Mouse (Mus musculus) testis, postnatal 10 days (tissue): Measurements from ENCODE around the gene Frmd4a.

Source experiments
- DNase-seq: peaks from one replicate; pipeline ENCODE4 v3.0.0; 2021; ENCODE audit warnings: low spot score

Frmd4a gene

DNA sequence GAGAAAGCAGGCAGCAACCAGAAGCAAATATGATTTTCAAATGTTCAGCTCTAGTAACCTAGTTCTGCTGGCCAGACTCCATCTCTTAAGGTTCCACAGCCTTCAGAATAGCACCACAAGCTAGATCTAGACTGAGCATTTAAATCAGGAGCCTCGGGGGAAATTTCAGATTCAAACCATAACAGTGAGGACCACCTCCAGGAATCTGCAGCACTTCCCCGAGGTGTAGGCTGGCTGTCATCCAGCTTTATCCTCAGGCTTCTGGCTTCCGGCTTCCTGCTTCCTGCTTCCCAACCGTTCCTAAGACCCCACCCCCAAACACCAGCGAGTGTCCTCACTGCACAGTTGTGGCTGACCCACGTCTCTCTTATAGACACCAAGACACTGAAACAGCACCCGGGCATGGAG is 374.2 kb downstream of the Frmd4a start:
- no peak for DNase-seq

DNA sequence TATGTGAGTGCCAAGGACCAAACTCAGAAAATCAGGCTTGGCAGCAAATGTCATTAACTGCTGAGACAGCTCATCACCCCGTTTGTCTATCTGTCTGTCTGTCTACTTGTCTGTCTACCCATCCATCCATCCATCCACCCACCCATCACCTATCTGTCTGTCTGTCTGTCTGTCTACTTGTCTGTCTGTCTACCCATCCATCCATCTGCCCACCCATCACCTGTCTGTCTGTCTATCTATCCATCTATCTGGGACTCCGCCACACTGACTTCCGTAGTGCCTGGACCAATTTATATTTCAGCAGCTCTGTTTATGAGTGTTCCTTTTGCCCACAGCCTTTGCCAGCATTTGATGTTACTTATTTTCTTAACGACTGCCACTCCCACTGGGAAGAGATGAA is 375.5 kb downstream of the Frmd4a start:
- no peak for DNase-seq

DNA sequence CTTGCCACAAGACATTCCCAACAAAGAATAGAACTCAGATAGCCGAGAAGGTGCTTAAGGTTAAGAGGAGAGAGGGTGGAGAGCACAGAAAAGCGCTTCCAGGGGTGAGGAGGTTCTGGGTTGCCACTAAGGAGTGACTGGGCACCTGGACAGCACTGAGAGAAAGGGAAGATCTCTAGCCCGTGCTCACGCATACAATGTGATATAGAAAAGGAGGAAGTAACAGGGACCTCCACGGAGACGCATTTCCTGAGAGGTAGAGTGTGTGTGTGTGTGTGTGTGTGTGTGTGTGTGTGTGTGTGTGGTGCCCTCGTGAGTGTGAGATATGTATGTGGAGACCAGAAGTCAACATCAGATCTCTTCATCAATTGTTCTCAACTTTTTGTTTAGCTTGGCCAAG is 377.1 kb downstream of the Frmd4a start:
- no peak for DNase-seq

DNA sequence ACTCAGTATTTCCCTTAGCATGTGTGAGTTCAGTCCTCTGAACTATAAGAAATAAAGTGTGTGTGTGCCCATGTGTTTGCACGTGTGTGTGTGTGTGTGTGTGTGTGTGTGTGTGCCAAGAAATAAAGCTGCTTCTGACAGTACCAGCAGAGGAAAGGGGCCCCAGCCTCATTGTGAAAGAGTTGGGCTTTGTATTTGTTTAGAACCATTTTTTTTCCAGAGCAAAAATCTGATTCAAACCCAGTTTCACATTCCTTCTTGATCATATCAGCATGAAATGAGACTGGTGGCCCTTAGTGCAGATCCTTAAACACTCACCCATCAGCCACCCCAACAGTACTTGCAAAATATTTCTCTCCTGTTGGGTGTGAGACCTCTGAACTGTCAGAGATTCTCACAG is 382.2 kb downstream of the Frmd4a start:
- DNase-seq: no peak

DNA sequence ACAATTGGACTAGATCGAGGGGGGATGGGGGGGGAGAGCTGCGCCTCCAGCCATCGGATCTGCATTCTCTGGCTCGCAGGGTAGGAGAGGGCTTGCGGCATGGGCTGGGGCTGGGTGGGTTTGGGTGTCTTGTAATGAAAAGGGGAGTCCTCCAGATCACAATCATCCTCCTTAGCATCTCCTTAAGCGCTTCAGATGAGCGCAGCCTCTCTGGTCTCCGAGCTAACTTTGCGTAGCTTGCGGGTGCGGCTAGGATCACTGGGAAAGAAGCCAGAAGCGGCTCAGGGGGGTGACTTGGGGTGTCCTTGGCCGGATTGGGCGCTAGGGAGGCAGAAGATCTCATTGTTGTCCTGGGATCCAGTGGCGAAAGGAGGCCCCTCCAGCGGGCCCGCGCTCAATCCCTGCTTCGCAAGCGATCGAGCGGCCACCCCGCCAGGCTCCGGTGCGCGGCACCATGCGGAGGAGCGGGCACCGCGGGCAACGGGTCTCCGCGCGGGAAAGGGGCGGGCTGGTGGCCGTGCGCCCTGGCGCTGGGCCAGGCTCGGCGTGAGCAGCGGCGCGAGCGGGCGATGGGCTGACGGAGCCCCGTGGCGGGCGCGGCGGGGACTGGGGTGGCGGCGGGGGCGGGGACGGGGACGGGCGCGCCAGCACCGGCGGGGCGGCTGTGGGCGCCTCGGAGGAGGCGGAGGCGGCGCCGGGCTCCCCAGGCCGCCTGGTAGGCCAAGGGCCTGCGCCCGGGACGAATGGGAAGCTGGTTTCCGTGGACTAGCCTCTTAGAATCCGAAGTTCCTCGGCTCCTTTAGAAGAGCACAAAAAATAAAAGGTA is 383.5 kb downstream of the Frmd4a start:
- DNase-seq: peak; percentile 76

DNA sequence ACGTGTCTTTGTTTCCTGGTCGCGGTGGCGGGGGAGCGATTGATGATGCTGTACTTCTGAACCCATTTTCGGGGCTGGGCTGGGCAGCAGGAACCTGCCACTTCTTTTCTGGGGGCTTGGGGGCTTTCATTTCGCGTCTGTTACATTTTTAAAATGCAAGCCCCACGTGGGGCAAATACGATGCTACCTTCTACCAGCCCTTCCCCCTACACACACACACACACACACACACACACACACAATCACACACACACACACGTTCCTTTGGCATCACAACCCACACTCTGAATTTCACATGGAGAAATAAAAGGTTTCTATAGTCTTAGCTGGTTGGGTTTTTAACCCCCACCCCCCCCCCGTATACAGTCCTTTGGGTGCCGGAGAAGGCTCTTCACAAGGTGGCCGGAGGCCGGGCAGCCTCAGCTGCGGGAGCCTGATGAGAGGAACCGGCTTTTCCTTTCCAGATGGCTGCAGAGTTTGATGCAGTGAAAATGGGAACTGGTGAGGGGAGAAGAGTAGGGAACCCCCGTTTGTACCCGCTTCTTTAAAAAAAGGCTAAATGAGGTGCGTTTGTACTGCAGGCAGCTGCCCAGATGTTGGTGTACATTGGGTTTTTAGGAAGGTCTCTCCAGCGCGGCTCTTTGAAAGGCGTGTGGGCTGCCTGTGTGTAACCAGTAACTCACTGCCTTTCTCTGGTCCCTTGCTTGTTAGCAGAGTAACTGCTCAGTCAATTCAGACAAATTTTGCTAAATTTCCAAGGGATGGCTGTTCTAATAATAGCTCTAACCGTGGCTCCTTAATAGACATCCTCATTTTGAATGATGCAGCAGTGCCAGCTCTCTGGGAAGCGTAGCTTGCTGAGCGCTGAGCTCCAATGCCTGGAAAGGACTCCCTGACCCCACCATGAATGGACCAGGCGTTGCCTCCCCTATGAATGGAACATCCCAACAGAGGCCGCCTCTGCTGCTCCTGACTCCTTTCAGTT is 384.4 kb downstream of the Frmd4a start:
- peak; percentile 54 for DNase-seq

DNA sequence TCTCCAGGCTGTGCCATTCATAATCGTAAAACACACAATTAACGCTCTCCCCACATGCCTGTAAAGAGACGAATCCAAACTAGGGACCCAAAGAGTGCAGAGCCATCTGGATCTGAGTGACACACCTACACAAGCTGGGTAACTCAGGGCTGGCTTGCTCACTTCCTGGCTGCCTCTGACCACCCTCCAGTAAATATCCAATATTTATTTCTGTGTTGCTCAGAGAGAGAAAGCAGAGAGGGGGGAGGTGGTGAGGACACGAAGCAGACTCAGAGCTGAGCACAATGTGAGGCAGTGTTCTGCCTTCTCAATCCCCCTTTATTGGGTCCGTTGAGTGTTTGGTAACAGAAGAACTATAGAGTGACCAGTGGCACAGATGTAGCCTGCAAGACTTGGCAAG is 389.5 kb downstream of the Frmd4a start:
- no peak for DNase-seq

DNA sequence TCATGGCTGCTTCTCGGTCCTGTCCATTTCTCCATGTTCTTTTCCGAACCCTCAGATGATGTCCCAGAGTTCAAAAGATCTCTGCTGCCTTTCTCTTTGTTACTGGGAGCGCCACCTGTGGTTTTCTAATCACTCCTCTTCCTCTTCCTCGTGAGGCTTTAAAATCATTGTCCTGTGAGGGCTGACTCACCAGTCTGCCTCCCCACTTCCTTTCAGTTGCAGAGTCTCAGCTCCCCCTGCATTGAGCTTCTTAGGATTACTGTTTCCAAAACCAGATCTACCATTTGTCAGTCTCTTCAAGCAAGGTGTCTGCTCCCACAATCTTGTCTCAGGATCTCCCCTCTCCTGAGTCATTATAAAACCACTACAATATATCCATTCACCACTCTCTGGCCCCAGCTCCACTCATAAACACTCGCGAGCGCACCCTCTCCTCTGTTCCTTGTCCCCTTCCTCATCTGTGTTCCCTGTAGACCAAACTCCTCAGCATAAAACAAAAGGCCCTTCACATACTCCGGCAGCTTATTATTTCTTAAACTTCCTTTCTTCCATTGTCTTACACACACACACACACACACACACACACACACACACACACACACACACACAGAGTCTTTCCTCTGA is 392.4 kb downstream of the Frmd4a start:
- no peak for DNase-seq

DNA sequence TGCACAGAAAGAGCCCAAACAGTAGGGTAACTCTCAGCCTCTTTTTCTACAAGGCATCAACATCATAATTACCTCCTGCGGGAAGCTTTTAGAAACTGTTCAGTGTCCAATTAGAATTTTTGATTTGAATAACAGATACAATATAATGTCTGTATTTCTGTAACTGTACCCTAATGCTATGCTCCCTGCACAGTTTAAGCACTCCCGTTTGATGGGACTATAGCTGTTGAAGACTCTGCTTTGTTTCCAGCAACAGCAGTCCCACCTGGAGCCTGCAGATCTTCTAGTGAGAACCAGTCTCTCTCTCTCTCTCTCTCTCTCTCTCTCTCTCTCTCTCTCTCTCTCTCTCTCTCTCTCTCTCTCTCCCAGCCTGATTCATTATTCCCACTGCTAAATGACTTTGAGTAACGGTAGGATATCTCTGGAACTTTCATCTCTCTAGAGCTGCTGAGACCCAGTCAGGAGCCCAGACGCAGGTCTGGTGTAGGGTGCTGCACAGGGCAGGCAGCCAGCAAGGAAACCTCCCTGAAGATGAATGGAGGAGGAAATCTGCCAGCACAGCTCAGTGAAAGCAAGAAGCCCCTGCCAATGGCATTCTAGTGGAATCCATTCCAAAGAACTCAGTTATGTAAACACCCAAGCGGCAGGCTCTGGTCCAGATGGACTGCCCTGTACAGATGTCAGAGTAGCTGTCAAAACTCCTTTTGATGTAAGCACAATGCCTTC is 395.5 kb downstream of the Frmd4a start:
- DNase-seq: no peak

DNA sequence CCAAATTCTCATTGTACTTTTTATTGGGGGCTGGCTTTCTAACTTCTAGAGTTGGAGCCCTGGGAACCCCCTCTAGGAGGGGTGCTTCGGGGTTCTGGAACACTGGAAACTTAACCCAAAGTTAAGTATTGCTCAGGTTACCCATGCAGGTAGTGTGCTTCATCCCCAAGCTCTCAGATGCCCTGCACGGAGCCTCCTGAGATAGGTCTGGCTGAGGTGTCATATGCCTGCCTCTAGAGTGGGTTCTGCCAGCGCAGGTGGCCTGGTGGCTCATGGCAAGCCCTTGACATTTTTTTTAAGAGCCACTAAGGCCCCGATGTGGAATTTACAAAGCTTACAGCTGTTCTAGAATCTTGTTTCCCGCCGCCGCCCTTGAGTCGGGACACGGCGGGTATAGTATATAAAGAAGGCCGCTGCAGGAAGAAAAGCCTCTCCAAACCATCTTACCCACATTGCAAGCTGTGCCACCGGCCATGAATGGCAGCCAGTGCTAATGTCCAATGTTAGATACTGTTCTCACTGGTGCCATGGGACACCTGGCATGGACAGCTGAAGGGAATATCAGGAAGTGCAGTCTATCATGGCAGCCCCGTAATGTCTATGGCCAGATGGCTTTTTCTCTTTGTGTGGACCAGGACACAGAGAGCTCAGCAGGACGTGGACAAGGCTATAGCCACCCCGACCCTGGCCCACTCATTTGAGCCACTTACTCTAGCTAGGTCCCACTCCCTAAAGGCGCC is 396.2 kb downstream of the Frmd4a start:
- no peak for DNase-seq

DNA sequence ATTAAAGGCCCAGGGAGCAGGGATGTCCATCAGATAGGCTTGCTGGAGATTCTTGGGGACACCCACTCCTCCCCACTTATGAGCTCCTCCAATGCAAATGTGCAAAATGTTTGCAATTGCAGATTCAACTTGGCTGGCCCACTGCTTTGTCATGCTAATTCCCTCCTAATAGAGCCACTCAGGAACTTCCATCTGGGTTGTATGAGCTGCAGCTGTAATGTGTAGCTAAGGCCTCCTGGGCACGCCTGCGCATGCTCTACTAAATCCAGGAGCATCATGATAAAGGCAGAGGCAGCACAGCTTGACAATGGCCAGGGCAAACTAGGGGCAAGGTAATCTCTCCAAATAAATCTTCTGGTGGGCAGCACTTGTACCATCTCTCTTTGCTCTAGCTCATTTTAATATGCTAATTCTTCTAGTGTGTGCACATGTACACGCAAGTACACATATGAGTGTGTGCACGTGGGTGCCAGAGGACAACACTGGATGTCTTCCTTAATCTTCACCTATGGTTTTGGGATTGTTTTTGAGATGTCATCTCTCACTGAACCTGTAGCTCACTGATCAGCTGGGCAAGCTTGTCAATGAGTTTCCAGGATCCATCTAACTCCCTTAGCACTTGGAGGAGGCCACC is 403.3 kb downstream of the Frmd4a start:
- no peak for DNase-seq

DNA sequence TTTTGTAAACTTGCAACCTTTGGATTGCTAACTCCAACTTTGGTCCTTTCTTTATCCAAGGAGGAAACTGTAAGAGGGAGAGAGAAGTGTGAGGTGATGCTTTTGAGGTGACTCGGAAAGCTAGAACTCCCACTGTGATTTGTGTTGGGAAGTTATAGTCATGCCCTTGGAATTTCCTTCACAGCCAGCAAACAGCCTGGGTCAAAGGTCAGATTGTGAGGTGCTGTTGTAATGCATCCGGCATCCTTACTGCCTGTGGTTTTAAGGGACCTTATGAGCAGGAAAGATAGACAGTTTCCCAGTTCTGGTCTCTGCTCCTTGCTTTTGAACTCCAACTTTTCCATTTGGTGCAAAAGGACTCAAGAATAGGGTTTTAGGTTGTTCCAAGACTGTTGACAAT is 404.2 kb downstream of the Frmd4a start:
- no peak for DNase-seq

DNA sequence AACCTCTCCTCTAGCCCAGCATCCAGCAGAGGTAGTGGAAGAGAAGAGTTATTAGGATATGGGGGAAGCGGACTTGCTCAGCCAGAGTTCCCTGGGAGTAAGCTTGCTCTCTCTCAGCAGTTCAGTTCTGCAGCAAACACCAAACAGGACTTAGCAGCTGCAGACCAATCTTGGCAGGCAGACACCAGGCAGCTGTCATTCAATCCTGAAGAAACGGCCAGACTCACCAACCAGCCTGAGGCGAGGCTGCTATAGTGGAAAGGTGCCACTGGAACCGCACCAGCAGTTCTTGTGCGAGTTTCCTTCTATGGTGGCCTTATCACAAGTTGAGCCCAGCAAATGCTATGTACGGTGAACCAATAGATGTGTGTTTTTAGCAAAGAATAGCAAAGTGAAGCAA is 406.4 kb downstream of the Frmd4a start:
- no peak for DNase-seq

DNA sequence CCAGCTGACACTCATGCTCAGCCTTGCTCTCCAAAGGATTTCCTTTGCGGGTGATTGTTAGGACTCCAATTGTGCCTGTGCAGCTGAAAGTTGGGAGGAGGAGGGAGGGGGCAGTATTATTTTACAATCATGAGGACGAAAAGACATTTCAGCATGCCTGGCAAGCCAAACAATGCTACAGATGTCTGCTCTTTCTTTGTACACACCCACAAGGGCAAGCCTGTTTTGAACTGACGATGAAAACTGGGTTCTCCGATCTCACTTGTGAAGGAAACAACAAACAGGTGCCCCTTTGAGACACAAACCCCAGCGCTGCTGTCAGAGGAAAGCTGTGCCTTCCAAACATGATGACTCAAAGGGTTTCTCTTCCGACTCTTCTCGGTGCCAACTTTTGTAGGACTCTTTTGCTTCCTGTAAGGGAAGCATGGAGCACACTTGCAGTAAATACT is 410.9 kb downstream of the Frmd4a start:
- no peak for DNase-seq

DNA sequence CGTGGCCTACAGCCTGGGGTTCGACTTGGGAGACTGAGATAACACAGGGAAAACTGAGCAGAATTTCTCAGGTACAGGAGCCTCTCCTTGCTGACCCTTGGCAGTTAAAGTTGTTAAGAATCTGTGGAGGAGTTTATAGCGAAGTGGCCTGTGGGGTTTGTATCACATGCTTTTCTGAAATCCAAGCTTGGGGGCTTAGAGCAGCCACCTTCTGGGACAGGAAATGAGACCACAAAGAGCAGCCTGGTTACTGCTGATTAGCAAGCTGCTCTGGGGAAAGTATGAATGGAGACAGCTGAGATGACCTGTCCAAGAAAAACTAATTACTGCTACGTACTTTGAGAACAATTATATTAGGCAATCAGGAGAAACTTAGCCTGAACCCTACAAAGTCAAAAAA is 415.6 kb downstream of the Frmd4a start:
- DNase-seq: no peak

DNA sequence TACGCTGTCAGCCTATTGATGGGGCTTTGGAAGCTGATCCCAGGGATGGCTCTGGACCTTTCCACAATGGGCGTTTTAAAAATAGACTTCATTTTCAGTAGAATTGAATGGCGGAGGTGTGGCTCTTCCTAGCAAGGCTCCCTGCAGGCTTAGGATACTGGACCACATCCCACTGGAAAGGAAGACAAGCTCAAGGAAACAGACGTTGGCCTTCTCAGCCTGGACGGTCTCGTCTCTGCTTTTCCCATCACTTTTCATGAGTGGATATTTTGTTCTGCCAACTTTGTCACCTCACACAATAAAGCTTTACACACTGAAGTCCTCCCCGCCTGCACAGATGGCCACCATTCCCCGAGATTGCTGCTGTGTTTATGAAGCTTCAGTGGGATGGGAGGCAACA is 417.5 kb downstream of the Frmd4a start:
- no peak for DNase-seq

DNA sequence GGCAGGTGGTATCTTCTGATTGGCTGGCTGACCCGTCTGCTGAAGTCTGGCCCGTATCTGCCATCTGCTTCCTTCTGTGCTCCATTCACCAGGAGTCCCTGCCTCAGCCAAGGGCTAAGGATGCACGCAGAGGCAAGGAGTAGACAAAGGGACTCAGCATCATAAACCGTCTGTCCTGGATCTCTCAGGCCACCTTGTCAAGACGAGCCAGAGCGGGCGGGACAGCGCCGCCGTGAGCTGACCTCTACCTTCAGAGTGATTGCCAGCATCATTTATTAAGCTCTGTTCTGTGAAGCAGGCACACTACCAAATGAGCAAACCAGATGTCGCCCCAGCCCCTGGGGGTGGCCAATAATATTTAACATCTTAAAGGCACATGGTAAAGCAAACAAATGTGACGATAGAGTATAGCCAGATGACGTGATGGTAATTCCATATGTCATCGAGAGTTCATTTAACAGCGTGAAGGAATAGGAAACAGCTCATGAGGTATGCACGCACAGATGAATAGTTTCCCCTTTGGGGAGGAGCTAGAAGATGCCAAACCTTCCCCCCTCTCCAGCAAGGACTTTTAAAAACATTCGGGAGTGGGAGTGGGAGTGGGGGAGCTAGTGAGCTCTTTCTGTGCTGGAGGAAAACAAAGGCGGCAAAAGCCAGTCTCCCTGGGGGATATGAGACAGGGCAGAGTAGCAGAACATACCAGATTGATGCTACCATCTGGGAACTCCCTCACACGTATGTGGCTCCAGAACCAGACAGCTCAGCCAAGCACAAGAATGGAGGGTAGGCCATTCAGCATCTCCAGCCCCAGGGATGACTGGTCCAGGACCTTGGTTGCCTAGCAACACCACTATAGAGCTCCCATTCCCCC is 419.1 kb downstream of the Frmd4a start:
- no peak for DNase-seq

DNA sequence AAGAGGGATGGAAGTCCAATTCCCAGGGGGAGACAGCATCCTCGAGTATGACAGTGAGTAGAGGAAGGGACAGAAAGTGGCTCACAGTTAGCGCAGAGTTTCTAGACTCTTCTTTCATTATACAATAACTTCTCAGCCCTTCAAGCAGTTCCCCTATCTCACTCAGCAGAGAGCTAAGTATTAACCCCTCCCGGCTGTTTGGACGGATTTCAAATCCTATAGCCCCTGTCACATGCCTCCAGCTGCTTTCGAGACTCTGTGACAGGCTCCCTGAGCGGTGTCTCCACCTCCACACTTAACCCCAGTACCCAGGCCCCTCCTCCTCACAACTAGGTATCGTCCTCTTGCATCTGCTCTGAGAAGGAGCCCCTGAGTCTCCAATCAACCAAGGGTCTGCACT is 421.2 kb downstream of the Frmd4a start:
- DNase-seq: no peak

DNA sequence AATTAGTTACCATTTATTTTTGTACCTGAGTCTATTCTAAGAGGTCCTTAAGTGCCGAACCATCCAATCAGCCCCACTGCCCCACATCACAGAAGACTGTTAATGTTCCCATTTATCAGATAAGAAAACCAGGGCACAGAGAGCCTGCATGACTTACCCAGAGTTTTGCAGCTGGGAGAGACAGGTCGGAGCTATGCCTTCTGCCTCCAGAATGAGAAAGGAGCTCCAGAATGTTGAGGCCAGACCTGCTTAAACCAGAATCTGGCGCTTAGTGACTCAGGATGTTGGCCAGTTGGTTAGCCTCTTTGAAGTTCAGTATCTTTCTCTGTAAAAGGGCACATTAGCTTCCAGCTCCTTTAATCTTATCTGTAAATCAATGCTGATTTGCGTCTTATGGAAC is 422.4 kb downstream of the Frmd4a start:
- DNase-seq: no peak

DNA sequence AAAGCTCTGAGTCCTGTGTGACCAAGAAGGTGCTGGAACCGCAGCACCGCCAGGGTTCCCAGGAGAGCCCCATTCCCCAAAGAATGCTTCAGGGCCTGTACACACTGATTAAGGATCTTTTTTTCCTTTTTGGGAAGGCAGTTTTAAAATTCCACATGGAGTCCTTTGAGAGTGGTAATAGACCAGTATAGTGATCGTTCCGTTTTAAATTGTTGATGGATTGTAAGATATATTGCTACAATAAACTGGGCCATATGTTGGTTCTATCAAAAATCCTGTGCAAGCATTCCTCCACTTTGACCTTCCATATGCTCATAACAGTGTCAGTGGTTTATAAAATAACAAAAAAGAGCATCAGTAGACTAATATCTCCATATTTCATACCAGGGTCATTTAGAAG is 424.3 kb downstream of the Frmd4a start:
- no peak for DNase-seq
